Mouse (Mus musculus) adrenal gland, adult 8-10 months (tissue): ENCODE data around the gene Kntc1. TPM values are rescaled to one million over a fixed set of nuclear protein-coding genes. Genes with fewer than 3 reads are reported as not detected.

Experiments used
- DNase-seq: peaks from one replicate; pipeline ENCODE4 v3.0.0; 2022
- total RNA-seq, 4 experiments: library from RNA; stranded (reverse); gene quantifications; 2 replicates each; pipeline ENCODE4 v1.2.4; 2022

The Kntc1 gene
- total RNA-seq, 4 experiments from 2014 or later, result 0.43 to 1.9 (median 1.3) TPM

- DNase-seq, result no peak
Measured at GRCm38 (mm10) chr5:123869615-123870014, 120.1 kb downstream of the Kntc1 start.

Other genes with a start within 250 kb of the Kntc1 start
- gene B3gnt4, start 239.3 kb upstream of the Kntc1 start, total RNA-seq, result under 1 TPM; 0.29 to 0.52 (median 0.40) TPM
- 10 to 100 TPM; 86.9 to 99.4 (median 88.5) TPM for gene Diablo, start 225.5 kb upstream of the Kntc1 start, total RNA-seq
- gene Gm49027, start 224.2 kb upstream of the Kntc1 start, total RNA-seq, result 10 to 100 TPM in 2 of 4 experiments, 1 to 10 TPM in 2; 5.9 to 22.1 (median 11.8) TPM
- 10 to 100 TPM; 53.7 to 68.7 (median 64.1) TPM for gene Vps33a, start 176.7 kb upstream of the Kntc1 start, total RNA-seq
- gene Clip1, start 65.1 kb upstream of the Kntc1 start, total RNA-seq, result 100 to 1,000 TPM in 2 of 4 experiments, 10 to 100 TPM in 2; 77.6 to 145 (median 103) TPM
- gene Zcchc8, start 28.6 kb upstream of the Kntc1 start, total RNA-seq, result 10 to 100 TPM; 42.1 to 54.0 (median 45.7) TPM
- 10 to 100 TPM; 55.2 to 92.9 (median 73.7) TPM for gene Rsrc2, start 302 bp upstream of the Kntc1 start, total RNA-seq
- 1 to 10 TPM; 1.3 to 2.6 (median 1.5) TPM for gene Hcar2, start 115.8 kb downstream of the Kntc1 start, total RNA-seq
- 1 to 10 TPM; 3.4 to 8.4 (median 7.0) TPM for gene Hcar1, start 130.3 kb downstream of the Kntc1 start, total RNA-seq
- gene Denr, start 157.5 kb downstream of the Kntc1 start, total RNA-seq, result 10 to 100 TPM; 60.3 to 75.8 (median 67.3) TPM
- 1 to 10 TPM in 3 of 4 experiments, under 1 TPM in 1; 0.87 to 2.5 (median 2.2) TPM for gene Gm43518, start 177.7 kb downstream of the Kntc1 start, total RNA-seq
- gene Ccdc62, start 181.0 kb downstream of the Kntc1 start, total RNA-seq, result 1 to 10 TPM; 2.0 to 9.8 (median 6.1) TPM
- gene Hip1r, start 223.9 kb downstream of the Kntc1 start, total RNA-seq, result 10 to 100 TPM; 13.2 to 29.8 (median 22.8) TPM